Mouse (Mus musculus): Measurements from ENCODE around the gene Prkci. TPM values are rescaled to one million over a fixed set of nuclear protein-coding genes. Genes with fewer than 3 reads are reported as not detected.
A peak's percentile ranks its signal among the peaks of the same experiment; 100 is the strongest.

Gene Prkci
- polyA plus RNA-seq, 2 experiments = 45.3 to 45.5 TPM

- H3K9ac ChIP-seq (ENCODE audit: low read depth, low read length, severe bottlenecking) = no peak overlapping the region
- H3K4me2 ChIP-seq (replicated peaks; ENCODE audit: low read depth, low read length, severe bottlenecking) = peak overlapping the region; percentile 35
- WGBS = 80% methylated on average over 13 of the region's 13 CpGs
- no peak for TF ChIP-seq POLR2A (IDR thresholded peaks at IDR 0.05; ENCODE audit: borderline replicate concordance, extremely low read depth, insufficient read depth, insufficient read length)
- no peak for ATAC-seq (ENCODE audit: low FRiP score, low read depth)
- H3K27me3 ChIP-seq (ENCODE audit: control insufficient read depth, insufficient read depth, low read length) = no peaks in the 10 kb centered on the region
- peaks cover 23% of the 10 kb centered on the region for H3K4me1 ChIP-seq (ENCODE audit: control insufficient read depth, insufficient read depth, low read length)
- peaks cover 3% of the 10 kb centered on the region; the same call in 1 of the 2 replicates for H3K36me3 ChIP-seq (ENCODE audit: control insufficient read depth, insufficient read depth, low read length)
- DNase-seq (ENCODE audit: low spot score) = no peak
- no peaks in the 10 kb centered on the region for H3K9me3 ChIP-seq (ENCODE audit: control insufficient read depth, low read length)
- 0 out of 2 replicates have a peak overlapping the region, but pooled peaks have one; percentile 8 for H3K4me3 ChIP-seq (replicated peaks; ENCODE audit: low read length)
- H3K27ac ChIP-seq (replicated peaks; ENCODE audit: low read depth, low read length) = no peak overlapping the region
These were observed 101.7 kb downstream of the Prkci start for GRCm38 (mm10) chr3:31097102-31097720.

- Histone ChIP-seq H3K4me3 (replicated peaks; ENCODE audit: low read length) (0 out of 2 replicates have a peak overlapping the region, but pooled peaks have one; percentile 8), H3K36me3 (ENCODE audit: control insufficient read depth, insufficient read depth, low read length) (peaks cover 3% of the 10 kb centered on the region; the same call in 1 of the 2 replicates), H3K27ac (replicated peaks; ENCODE audit: low read depth, low read length) (no peak overlapping the region), H3K27me3 (ENCODE audit: control insufficient read depth, insufficient read depth, low read length) (no peaks in the 10 kb centered on the region), H3K9me3 (ENCODE audit: control insufficient read depth, low read length) (no peaks in the 10 kb centered on the region), H3K4me2 (replicated peaks; ENCODE audit: low read depth, low read length, severe bottlenecking) (peak overlapping the region; percentile 35), H3K9ac (ENCODE audit: low read depth, low read length, severe bottlenecking) (no peak overlapping the region), H3K4me1 (ENCODE audit: control insufficient read depth, insufficient read depth, low read length) (peaks cover 23% of the 10 kb centered on the region)
- 55% methylated on average over 11 of the region's 11 CpGs for WGBS
- TF ChIP-seq POLR2A (IDR thresholded peaks at IDR 0.05; ENCODE audit: borderline replicate concordance, extremely low read depth, insufficient read depth, insufficient read length) = no peak
- DNase-seq (ENCODE audit: low spot score) = no peak
- ATAC-seq (ENCODE audit: low FRiP score, low read depth) = no peak
These were observed 102.4 kb downstream of the Prkci start for GRCm38 (mm10) chr3:31097976-31098375.

- ATAC-seq (ENCODE audit: low FRiP score, low read depth) (no peak), DNase-seq (ENCODE audit: low spot score) (no peak)
- TF ChIP-seq POLR2A (IDR thresholded peaks at IDR 0.05; ENCODE audit: borderline replicate concordance, extremely low read depth, insufficient read depth, insufficient read length) = no peak
- H3K4me1 ChIP-seq (ENCODE audit: control insufficient read depth, insufficient read depth, low read length) = peaks cover 21% of the 10 kb centered on the region
- H3K4me3 ChIP-seq (replicated peaks; ENCODE audit: low read length) = no peak overlapping the region
- H3K9me3 ChIP-seq (ENCODE audit: control insufficient read depth, low read length) = no peaks in the 10 kb centered on the region
- peak overlapping the region; percentile 35; the same call in 1 of the 2 replicates for H3K4me2 ChIP-seq (replicated peaks; ENCODE audit: low read depth, low read length, severe bottlenecking)
- peaks cover 3% of the 10 kb centered on the region; the same call in 1 of the 2 replicates for H3K36me3 ChIP-seq (ENCODE audit: control insufficient read depth, insufficient read depth, low read length)
- no peaks in the 10 kb centered on the region for H3K27me3 ChIP-seq (ENCODE audit: control insufficient read depth, insufficient read depth, low read length)
- 92% methylated on average over 1 of the region's 1 CpGs for WGBS
- no peak overlapping the region for H3K27ac ChIP-seq (replicated peaks; ENCODE audit: low read depth, low read length)
- H3K9ac ChIP-seq (ENCODE audit: low read depth, low read length, severe bottlenecking) = no peak overlapping the region
These were observed 103.0 kb downstream of the Prkci start for GRCm38 (mm10) chr3:31098556-31098955.

GRCm38 (mm10) chr3:31100026-31100425 is 104.5 kb downstream of the Prkci start:
- Histone ChIP-seq H3K4me3 (replicated peaks; ENCODE audit: low read length) (no peak overlapping the region), H3K9me3 (ENCODE audit: control insufficient read depth, low read length) (no peaks in the 10 kb centered on the region), H3K27ac (replicated peaks; ENCODE audit: low read depth, low read length) (no peak overlapping the region), H3K36me3 (ENCODE audit: control insufficient read depth, insufficient read depth, low read length) (peaks cover 3% of the 10 kb centered on the region; the same call in 1 of the 2 replicates), H3K4me1 (ENCODE audit: control insufficient read depth, insufficient read depth, low read length) (peaks cover 24% of the 10 kb centered on the region), H3K27me3 (ENCODE audit: control insufficient read depth, insufficient read depth, low read length) (no peaks in the 10 kb centered on the region), H3K4me2 (replicated peaks; ENCODE audit: low read depth, low read length, severe bottlenecking) (peak overlapping the region; percentile 29), H3K9ac (ENCODE audit: low read depth, low read length, severe bottlenecking) (no peak overlapping the region)
- 63% methylated on average over 5 of the region's 5 CpGs for WGBS
- ATAC-seq (ENCODE audit: low FRiP score, low read depth) = no peak
- TF ChIP-seq POLR2A (IDR thresholded peaks at IDR 0.05; ENCODE audit: borderline replicate concordance, extremely low read depth, insufficient read depth, insufficient read length) = no peak
- DNase-seq (ENCODE audit: low spot score) = no peak

- TF ChIP-seq POLR2A (IDR thresholded peaks at IDR 0.05; ENCODE audit: borderline replicate concordance, extremely low read depth, insufficient read depth, insufficient read length) = no peak
- Histone ChIP-seq H3K9me3 (ENCODE audit: control insufficient read depth, low read length) (no peaks in the 10 kb centered on the region), H3K4me2 (replicated peaks; ENCODE audit: low read depth, low read length, severe bottlenecking) (no peak overlapping the region), H3K36me3 (ENCODE audit: control insufficient read depth, insufficient read depth, low read length) (peaks cover 3% of the 10 kb centered on the region; the same call in 1 of the 2 replicates), H3K27me3 (ENCODE audit: control insufficient read depth, insufficient read depth, low read length) (no peaks in the 10 kb centered on the region), H3K9ac (ENCODE audit: low read depth, low read length, severe bottlenecking) (no peak overlapping the region), H3K27ac (replicated peaks; ENCODE audit: low read depth, low read length) (no peak overlapping the region), H3K4me1 (ENCODE audit: control insufficient read depth, insufficient read depth, low read length) (peaks cover 24% of the 10 kb centered on the region), H3K4me3 (replicated peaks; ENCODE audit: low read length) (no peak overlapping the region)
- DNase-seq (ENCODE audit: low spot score) (no peak), ATAC-seq (ENCODE audit: low FRiP score, low read depth) (no peak)
- 91% methylated on average over 3 of the region's 3 CpGs for WGBS
These were observed 105.3 kb downstream of the Prkci start for GRCm38 (mm10) chr3:31100802-31101201.

Small RNAs within 50 kb of the gene (microRNA-seq; reads per million reads assigned to microRNA genes)
- gene Mir7008 = not detected

Other genes with a start within 250 kb of the Prkci start
- gene Samd7, start 249.5 kb upstream of the Prkci start, polyA plus RNA-seq (2012; rRNA removed) = not detected in 2 replicates
- not detected in 2 replicates for gene Samd7, start 249.5 kb upstream of the Prkci start, polyA plus RNA-seq (2014; fragmentation: Nextera tagmentation; extraction: Ambion mirVana)
- gene Sec62, start 202.9 kb upstream of the Prkci start, polyA plus RNA-seq (2012; rRNA removed) = 46.0 and 53.6 TPM in 2 replicates
- gene Sec62, start 202.9 kb upstream of the Prkci start, polyA plus RNA-seq (2014; fragmentation: Nextera tagmentation; extraction: Ambion mirVana) = 103 and 104 TPM in 2 replicates
- 3.1 and 3.5 TPM in 2 replicates for gene Gpr160, start 139.8 kb upstream of the Prkci start, polyA plus RNA-seq (2012; rRNA removed)
- gene Gpr160, start 139.8 kb upstream of the Prkci start, polyA plus RNA-seq (2014; fragmentation: Nextera tagmentation; extraction: Ambion mirVana) = 5.6 and 7.8 TPM in 2 replicates
- 16.9 and 22.3 TPM in 2 replicates for gene Phc3, start 26.3 kb upstream of the Prkci start, polyA plus RNA-seq (2012; rRNA removed)
- 7.9 and 8.2 TPM in 2 replicates for gene Phc3, start 26.3 kb upstream of the Prkci start, polyA plus RNA-seq (2014; fragmentation: Nextera tagmentation; extraction: Ambion mirVana)
- 13.7 and 14.9 TPM in 2 replicates for gene Skil, start 99.3 kb downstream of the Prkci start, polyA plus RNA-seq (2012; rRNA removed)
- 20.6 and 23.2 TPM in 2 replicates for gene Skil, start 99.3 kb downstream of the Prkci start, polyA plus RNA-seq (2014; fragmentation: Nextera tagmentation; extraction: Ambion mirVana)
- 9.2 and 14.0 TPM in 2 replicates for gene Cldn11, start 154.2 kb downstream of the Prkci start, polyA plus RNA-seq (2012; rRNA removed)
- 10.7 and 13.8 TPM in 2 replicates for gene Cldn11, start 154.2 kb downstream of the Prkci start, polyA plus RNA-seq (2014; fragmentation: Nextera tagmentation; extraction: Ambion mirVana)